Mouse (Mus musculus): ENCODE results near the gene Wwc1. TPM values are rescaled to one million over a fixed set of nuclear protein-coding genes. Genes with fewer than 3 reads are reported as not detected.

The Wwc1 gene
- polyA plus RNA-seq, 1 experiment from 2014 or later: 2.0 TPM

GRCm38 (mm10) chr11:35878559-35878897 is 101.8 kb downstream of the Wwc1 start:
- no peaks in the 10 kb centered on the region for H3K4me1 ChIP-seq (replicated peaks)
- no peaks in the 10 kb centered on the region for H3K9me3 ChIP-seq (replicated peaks)
- no peak overlapping the region for H3K4me2 ChIP-seq
- no peak overlapping the region for H3K27ac ChIP-seq (replicated peaks)
- H3K36me3 ChIP-seq (replicated peaks): no peaks in the 10 kb centered on the region
- H3K27me3 ChIP-seq: no peaks in the 10 kb centered on the region
- WGBS (ENCODE audit: insufficient replicate concordance): 46% methylated on average over 4 of the region's 4 CpGs
- ATAC-seq (ENCODE audit: insufficient read depth): no peak
- no peak overlapping the region for H3K9ac ChIP-seq
- H3K4me3 ChIP-seq (replicated peaks): no peak overlapping the region

- no peaks in the 10 kb centered on the region for H3K4me1 ChIP-seq (replicated peaks)
- no peaks in the 10 kb centered on the region for H3K9me3 ChIP-seq (replicated peaks)
- WGBS (ENCODE audit: insufficient replicate concordance): 38% methylated on average over 14 of the region's 14 CpGs
- no peak overlapping the region for H3K9ac ChIP-seq
- no peak overlapping the region for H3K4me2 ChIP-seq
- H3K36me3 ChIP-seq (replicated peaks): no peaks in the 10 kb centered on the region
- no peak overlapping the region for H3K4me3 ChIP-seq (replicated peaks)
- no peaks in the 10 kb centered on the region for H3K27me3 ChIP-seq
- no peak for ATAC-seq (ENCODE audit: insufficient read depth)
- no peak overlapping the region for H3K27ac ChIP-seq (replicated peaks)
These were observed 102.4 kb downstream of the Wwc1 start for GRCm38 (mm10) chr11:35877651-35878558.

- H3K4me3 ChIP-seq (replicated peaks): no peak overlapping the region
- no peak overlapping the region for H3K27ac ChIP-seq (replicated peaks)
- 48% methylated on average over 21 of the region's 21 CpGs for WGBS (ENCODE audit: insufficient replicate concordance)
- no peaks in the 10 kb centered on the region for H3K36me3 ChIP-seq (replicated peaks)
- ATAC-seq (ENCODE audit: insufficient read depth): no peak
- no peak overlapping the region for H3K9ac ChIP-seq
- H3K9me3 ChIP-seq (replicated peaks): no peaks in the 10 kb centered on the region
- no peaks in the 10 kb centered on the region for H3K27me3 ChIP-seq
- H3K4me1 ChIP-seq (replicated peaks): no peaks in the 10 kb centered on the region
- H3K4me2 ChIP-seq: no peak overlapping the region
These were observed 106.6 kb downstream of the Wwc1 start for GRCm38 (mm10) chr11:35873624-35874244.

- Histone ChIP-seq H3K4me3 (replicated peaks) (no peak overlapping the region), H3K4me1 (replicated peaks) (no peaks in the 10 kb centered on the region), H3K27ac (replicated peaks) (no peak overlapping the region), H3K27me3 (no peaks in the 10 kb centered on the region), H3K9me3 (replicated peaks) (no peaks in the 10 kb centered on the region), H3K4me2 (no peak overlapping the region), H3K9ac (no peak overlapping the region), H3K36me3 (replicated peaks) (no peaks in the 10 kb centered on the region)
- no peak for ATAC-seq (ENCODE audit: insufficient read depth)
- 43% methylated on average over 9 of the region's 9 CpGs for WGBS (ENCODE audit: insufficient replicate concordance)
These were observed 109.4 kb downstream of the Wwc1 start for GRCm38 (mm10) chr11:35870961-35871360.

GRCm38 (mm10) chr11:35866140-35866539 is 114.2 kb downstream of the Wwc1 start:
- H3K27ac ChIP-seq (replicated peaks): no peak overlapping the region
- no peak overlapping the region for H3K4me3 ChIP-seq (replicated peaks)
- H3K36me3 ChIP-seq (replicated peaks): no peaks in the 10 kb centered on the region
- WGBS (ENCODE audit: insufficient replicate concordance): 62% methylated on average over 7 of the region's 7 CpGs
- H3K4me1 ChIP-seq (replicated peaks): no peaks in the 10 kb centered on the region
- no peaks in the 10 kb centered on the region for H3K27me3 ChIP-seq
- no peak overlapping the region for H3K9ac ChIP-seq
- H3K9me3 ChIP-seq (replicated peaks): no peaks in the 10 kb centered on the region
- H3K4me2 ChIP-seq: no peak overlapping the region
- ATAC-seq (ENCODE audit: insufficient read depth): no peak

GRCm38 (mm10) chr11:35864981-35865604 is 115.2 kb downstream of the Wwc1 start:
- Histone ChIP-seq H3K36me3 (replicated peaks) (no peaks in the 10 kb centered on the region), H3K4me3 (replicated peaks) (no peak overlapping the region), H3K27ac (replicated peaks) (no peak overlapping the region), H3K4me2 (no peak overlapping the region), H3K9ac (no peak overlapping the region), H3K9me3 (replicated peaks) (no peaks in the 10 kb centered on the region), H3K27me3 (no peaks in the 10 kb centered on the region), H3K4me1 (replicated peaks) (no peaks in the 10 kb centered on the region)
- WGBS (ENCODE audit: insufficient replicate concordance): 35% methylated on average over 9 of the region's 9 CpGs
- ATAC-seq (ENCODE audit: insufficient read depth): no peak

GRCm38 (mm10) chr11:35863653-35864052 is 116.7 kb downstream of the Wwc1 start:
- H3K27me3 ChIP-seq: no peaks in the 10 kb centered on the region
- no peak for ATAC-seq (ENCODE audit: insufficient read depth)
- H3K4me2 ChIP-seq: no peak overlapping the region
- no peak overlapping the region for H3K9ac ChIP-seq
- WGBS (ENCODE audit: insufficient replicate concordance): 60% methylated on average over 5 of the region's 5 CpGs
- H3K4me1 ChIP-seq (replicated peaks): no peaks in the 10 kb centered on the region
- H3K4me3 ChIP-seq (replicated peaks): no peak overlapping the region
- H3K27ac ChIP-seq (replicated peaks): no peak overlapping the region
- H3K36me3 ChIP-seq (replicated peaks): no peaks in the 10 kb centered on the region
- no peaks in the 10 kb centered on the region for H3K9me3 ChIP-seq (replicated peaks)

GRCm38 (mm10) chr11:35857395-35858067 is 122.8 kb downstream of the Wwc1 start:
- Histone ChIP-seq H3K36me3 (replicated peaks) (0 out of 2 replicates have a peak, but pooled peaks cover 4% of the 10 kb centered on the region), H3K9me3 (replicated peaks) (no peaks in the 10 kb centered on the region), H3K27ac (replicated peaks) (no peak overlapping the region), H3K27me3 (no peaks in the 10 kb centered on the region), H3K4me1 (replicated peaks) (no peaks in the 10 kb centered on the region), H3K9ac (no peak overlapping the region), H3K4me2 (no peak overlapping the region), H3K4me3 (replicated peaks) (no peak overlapping the region)
- 61% methylated on average over 12 of the region's 12 CpGs for WGBS (ENCODE audit: insufficient replicate concordance)
- ATAC-seq (ENCODE audit: insufficient read depth): no peak

- WGBS (ENCODE audit: insufficient replicate concordance): 64% methylated on average over 11 of the region's 11 CpGs
- H3K4me1 ChIP-seq (replicated peaks): no peaks in the 10 kb centered on the region
- H3K9ac ChIP-seq: no peak overlapping the region
- no peak overlapping the region for H3K4me2 ChIP-seq
- no peak for ATAC-seq (ENCODE audit: insufficient read depth)
- H3K9me3 ChIP-seq (replicated peaks): no peaks in the 10 kb centered on the region
- H3K36me3 ChIP-seq (replicated peaks): peaks cover 9% of the 10 kb centered on the region; the same call in 1 of the 2 replicates
- H3K27ac ChIP-seq (replicated peaks): no peak overlapping the region
- no peak overlapping the region for H3K4me3 ChIP-seq (replicated peaks)
- H3K27me3 ChIP-seq: no peaks in the 10 kb centered on the region
These were observed 123.8 kb downstream of the Wwc1 start for GRCm38 (mm10) chr11:35856359-35857040.

GRCm38 (mm10) chr11:35855567-35855966 is 124.8 kb downstream of the Wwc1 start:
- H3K4me2 ChIP-seq: no peak overlapping the region
- H3K27me3 ChIP-seq: no peaks in the 10 kb centered on the region
- H3K4me1 ChIP-seq (replicated peaks): no peaks in the 10 kb centered on the region
- ATAC-seq (ENCODE audit: insufficient read depth): no peak
- no peak overlapping the region for H3K4me3 ChIP-seq (replicated peaks)
- H3K9me3 ChIP-seq (replicated peaks): no peaks in the 10 kb centered on the region
- H3K9ac ChIP-seq: no peak overlapping the region
- H3K27ac ChIP-seq (replicated peaks): no peak overlapping the region
- 50% methylated on average over 9 of the region's 9 CpGs for WGBS (ENCODE audit: insufficient replicate concordance)
- peaks cover 14% of the 10 kb centered on the region; the same call in 1 of the 2 replicates for H3K36me3 ChIP-seq (replicated peaks)

All from liver, embryonic 15.5 days (tissue).